Mouse (Mus musculus) heart, postnatal 0 days (tissue): Measurements from ENCODE around the gene Akap8. TPM values are rescaled to one million over a fixed set of nuclear protein-coding genes. Genes with fewer than 3 reads are reported as not detected.

Source experiments
- ATAC-seq: fragments of 200-750 bp; cut with Nextera tagmentation; 2 replicates; pipeline ENCODE4 v1.8.0; 2017; ENCODE audit warnings: low read depth, moderate number of reproducible peaks, moderate library complexity; ENCODE audit not compliant: insufficient read depth
- DNase-seq: peaks from one replicate; pipeline ENCODE4 v3.0.0-alpha.2; 2016; ENCODE audit warnings: low spot score
- H3K27ac ChIP-seq: fragments of 300-500 bp; sonication (generic); 2 replicates; pipeline ENCODE4 v1.5.1; 2014; ENCODE audit warnings: low read depth, mild to moderate bottlenecking
- H3K27me3 ChIP-seq: fragments of 300-500 bp; sonication (generic); 2 replicates; pipeline ENCODE4 v1.6.1; 2014; ENCODE audit warnings: low read length, mixed read lengths; ENCODE audit not compliant: control insufficient read depth, insufficient read depth
- H3K36me3 ChIP-seq: fragments of 300-500 bp; sonication (generic); replicated peaks from 2 replicates; pipeline ENCODE4 v1.6.1; 2014; ENCODE audit warnings: low read length, mixed read lengths; ENCODE audit not compliant: control insufficient read depth, insufficient read depth
- H3K4me1 ChIP-seq: fragments of 300-500 bp; sonication (generic); 2 replicates; pipeline ENCODE4 v1.6.1; 2014; ENCODE audit warnings: antibody characterized with exemption; ENCODE audit not compliant: control insufficient read depth, insufficient read depth
- H3K4me2 ChIP-seq: fragments of 300-500 bp; sonication (generic); 2 replicates; pipeline ENCODE4 v1.6.1; 2014; ENCODE audit warnings: low read depth, mild to moderate bottlenecking, low read length, moderate library complexity
- H3K4me3 ChIP-seq: fragments of 300-500 bp; sonication (generic); 2 replicates; pipeline ENCODE4 v1.5.1; 2014; ENCODE audit warnings: low read depth, low read length
- H3K9ac ChIP-seq: fragments of 300-500 bp; sonication (generic); replicated peaks from 2 replicates; pipeline ENCODE4 v1.6.1; 2014; ENCODE audit warnings: low read depth, low read length, mixed read lengths
- H3K9me3 ChIP-seq: fragments of 300-500 bp; sonication (generic); replicated peaks from 2 replicates; pipeline ENCODE4 v1.6.1; 2016; ENCODE audit warnings: low read length; ENCODE audit not compliant: control insufficient read depth
- CTCF ChIP-seq: IDR thresholded peaks from 2 replicates; pipeline ENCODE4 v1.5.1; 2016; ENCODE audit warnings: antibody characterized with exemption, control low read depth, low read depth
- EP300 ChIP-seq: IDR thresholded peaks from 2 replicates; pipeline ENCODE4 v1.6.1; 2016; ENCODE audit warnings: antibody characterized with exemption, low read depth
- WGBS: fragments of 180-500 bp; shearing (Covaris S2); extraction: QIAGEN DNeasy Blood & Tissue Kit; methylation state at CpG from one replicate; pipeline ENCODE4 v1.1.7; 2014; 5-methylcytosine and 5-hydroxymethylcytosine counted together
- polyA plus RNA-seq: library from polyadenylated mRNA; unstranded; fragments of >200 nt; fragmentation: Nextera tagmentation; extraction: Ambion mirVana; gene quantifications from 2 replicates; pipeline ENCODE4 v1.2.1, GENCODE M21; 2015
- total RNA-seq: library from RNA; depleted of rRNA; stranded (reverse); fragments of >200 nt; gene quantifications from 2 replicates; pipeline ENCODE4 v1.2.3, GENCODE M21; 2014; ENCODE audit warnings: low replicate concordance

The Akap8 gene
- total and polyA plus RNA-seq, 2 experiments from 2014 or later = 40.2 to 110 TPM

GRCm38 (mm10) chr17:32364331-32364730 lies 43.3 kb upstream of the Akap8 start:
- no peaks in the 10 kb centered on the region for H3K27me3 ChIP-seq
- H3K4me1 ChIP-seq = peaks cover 17% of the 10 kb centered on the region; the same call in 1 of the 2 replicates
- ATAC-seq (peak; percentile 94), DNase-seq (peak; percentile 94)
- H3K4me2 ChIP-seq = peak overlapping the region; percentile 84
- H3K36me3 ChIP-seq = peaks cover 24% of the 10 kb centered on the region
- peak overlapping the region; percentile 94 for H3K9ac ChIP-seq
- H3K9me3 ChIP-seq = no peaks in the 10 kb centered on the region
- 0% methylated on average over 39 of the region's 47 CpGs for WGBS
- TF ChIP-seq EP300 (no peak), CTCF (peak; percentile 14; the same call in 1 of the 2 replicates)
- peak overlapping the region; percentile 92 for H3K4me3 ChIP-seq
- H3K27ac ChIP-seq = peak overlapping the region; percentile 64

DNA sequence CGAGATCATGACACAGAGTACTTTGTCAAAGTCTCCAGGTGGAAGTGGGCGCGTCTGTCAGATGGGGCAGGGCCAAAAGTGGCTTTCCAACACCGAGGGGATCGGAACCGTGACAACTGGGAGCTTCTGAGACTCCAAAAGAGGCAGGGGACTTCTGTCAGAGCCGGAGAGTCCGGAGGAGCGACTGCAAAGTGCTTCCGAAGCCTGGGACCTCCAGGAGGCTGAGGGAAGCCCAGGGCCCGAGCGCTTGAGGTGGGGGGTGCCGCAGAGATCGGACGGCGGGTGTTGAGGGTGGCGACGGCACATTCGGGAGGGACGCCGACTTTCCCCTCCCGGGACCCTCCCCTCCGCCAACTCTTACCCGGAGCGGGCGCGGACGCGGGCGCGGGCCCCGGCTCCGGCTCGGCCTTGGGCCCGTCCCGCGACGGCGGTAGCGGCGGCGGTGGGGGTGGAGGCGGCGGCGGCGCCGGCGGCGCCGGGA lies 42.8 kb upstream of the Akap8 start:
- peak overlapping the region; percentile 94 for H3K9ac ChIP-seq
- H3K27me3 ChIP-seq = no peaks in the 10 kb centered on the region
- H3K4me2 ChIP-seq = peak overlapping the region; percentile 84
- peaks cover 17% of the 10 kb centered on the region; the same call in 1 of the 2 replicates for H3K4me1 ChIP-seq
- no peak for DNase-seq
- peak overlapping the region; percentile 92 for H3K4me3 ChIP-seq
- H3K36me3 ChIP-seq = peaks cover 29% of the 10 kb centered on the region
- under 1% methylated on average over 25 of the region's 50 CpGs for WGBS
- peak; percentile 37 for ATAC-seq
- no peaks in the 10 kb centered on the region for H3K9me3 ChIP-seq
- TF ChIP-seq EP300 = no peak
- TF ChIP-seq CTCF = no peak
- H3K27ac ChIP-seq = peak overlapping the region; percentile 64

DNA sequence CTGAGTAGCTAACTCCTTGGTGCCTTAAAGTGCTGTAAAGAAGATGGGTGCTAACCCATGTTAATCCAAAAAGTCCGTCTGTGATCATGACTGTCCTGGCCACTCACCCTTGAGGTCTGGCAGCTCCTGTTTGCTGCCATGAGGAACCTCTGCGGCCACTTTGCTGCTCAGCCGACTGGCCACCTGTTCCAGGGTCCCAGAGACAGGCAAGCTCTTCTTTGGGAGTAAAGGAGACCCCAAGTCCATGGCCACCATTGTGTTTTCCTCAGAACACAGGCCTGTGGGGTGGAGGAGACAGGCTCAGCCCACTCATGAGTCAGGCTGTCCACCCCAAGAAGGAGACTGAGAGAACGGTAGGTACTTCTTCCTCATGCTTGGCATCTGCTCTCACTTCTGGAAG lies 41.6 kb upstream of the Akap8 start:
- H3K27ac ChIP-seq = no peak overlapping the region
- no peaks in the 10 kb centered on the region for H3K9me3 ChIP-seq
- 0 out of 2 replicates have a peak overlapping the region, but pooled peaks have one; percentile 92 for H3K4me3 ChIP-seq
- no peak overlapping the region for H3K9ac ChIP-seq
- H3K4me1 ChIP-seq = peaks cover 17% of the 10 kb centered on the region; the same call in 1 of the 2 replicates
- H3K36me3 ChIP-seq = peaks cover 41% of the 10 kb centered on the region
- WGBS = 67% methylated on average over 4 of the region's 4 CpGs
- H3K4me2 ChIP-seq = peak overlapping the region; percentile 84; the same call in 1 of the 2 replicates
- no peaks in the 10 kb centered on the region for H3K27me3 ChIP-seq
- no peak for ATAC-seq
- TF ChIP-seq EP300 (no peak), CTCF (no peak)
- DNase-seq = no peak

DNA sequence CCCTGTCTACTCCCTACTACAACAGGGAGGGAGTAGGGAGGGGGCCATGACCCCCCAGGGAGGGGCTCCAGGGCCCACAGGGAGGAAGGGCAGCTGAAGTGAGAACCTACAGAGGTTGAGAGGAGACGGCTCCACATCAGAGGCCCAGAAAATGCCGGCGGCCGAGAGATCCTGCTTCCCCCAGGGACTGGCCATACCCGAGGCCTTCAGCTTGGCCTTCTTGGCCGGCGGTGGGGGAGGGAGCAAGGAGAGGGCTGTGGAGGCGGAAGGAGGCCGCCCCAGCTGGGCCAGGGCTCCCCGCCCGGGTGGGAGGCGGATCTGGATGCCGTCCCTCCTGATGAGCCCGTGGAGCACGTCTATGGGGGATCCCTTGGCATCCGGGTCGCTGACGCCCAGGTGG lies 38.9 kb upstream of the Akap8 start:
- DNase-seq (no peak), ATAC-seq (no peak)
- WGBS = 86% methylated on average over 14 of the region's 18 CpGs
- Histone ChIP-seq H3K9ac (no peak overlapping the region), H3K36me3 (peaks cover 68% of the 10 kb centered on the region), H3K4me2 (no peak overlapping the region), H3K27me3 (no peaks in the 10 kb centered on the region), H3K9me3 (no peaks in the 10 kb centered on the region), H3K27ac (no peak overlapping the region), H3K4me3 (no peak overlapping the region), H3K4me1 (peaks cover 11% of the 10 kb centered on the region; the same call in 1 of the 2 replicates)
- no peak for TF ChIP-seq CTCF
- no peak for TF ChIP-seq EP300

DNA sequence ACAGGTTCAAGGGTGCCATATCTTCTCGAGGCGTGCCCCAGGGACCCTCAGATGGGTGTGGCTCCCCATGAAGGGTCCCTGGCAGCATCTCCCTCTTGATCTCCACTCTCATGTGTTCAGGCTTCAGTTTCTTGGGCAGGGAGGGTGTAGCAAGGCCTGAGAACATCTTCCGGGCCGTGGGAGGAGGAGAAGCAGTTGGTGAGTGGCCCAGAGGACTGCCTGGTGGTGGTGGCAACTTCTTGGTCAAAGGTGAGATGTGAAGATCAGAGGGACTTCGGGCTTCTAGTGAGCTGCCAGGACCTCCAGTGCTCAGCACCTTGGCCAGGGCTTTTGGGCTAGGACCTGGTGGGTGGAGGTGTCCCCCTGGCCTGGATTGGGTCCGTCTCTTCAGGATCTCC lies 37.9 kb upstream of the Akap8 start:
- H3K4me1 ChIP-seq = peaks cover 14% of the 10 kb centered on the region; the same call in 1 of the 2 replicates
- no peaks in the 10 kb centered on the region for H3K27me3 ChIP-seq
- ATAC-seq (no peak), DNase-seq (no peak)
- peaks cover 77% of the 10 kb centered on the region for H3K36me3 ChIP-seq
- H3K27ac ChIP-seq = no peak overlapping the region
- no peaks in the 10 kb centered on the region for H3K9me3 ChIP-seq
- TF ChIP-seq EP300 (no peak), CTCF (no peak)
- H3K4me2 ChIP-seq = no peak overlapping the region
- no peak overlapping the region for H3K4me3 ChIP-seq
- 92% methylated on average over 6 of the region's 6 CpGs for WGBS
- H3K9ac ChIP-seq = no peak overlapping the region
